Mouse (Mus musculus) MN1 (cell line): ENCODE results near the gene Pdgfc.

Experiments used
- DNase-seq: peaks from one replicate; pipeline ENCODE4 v3.0.0-alpha.2; 2016; ENCODE audit warnings: low spot score

Pdgfc gene

DNA sequence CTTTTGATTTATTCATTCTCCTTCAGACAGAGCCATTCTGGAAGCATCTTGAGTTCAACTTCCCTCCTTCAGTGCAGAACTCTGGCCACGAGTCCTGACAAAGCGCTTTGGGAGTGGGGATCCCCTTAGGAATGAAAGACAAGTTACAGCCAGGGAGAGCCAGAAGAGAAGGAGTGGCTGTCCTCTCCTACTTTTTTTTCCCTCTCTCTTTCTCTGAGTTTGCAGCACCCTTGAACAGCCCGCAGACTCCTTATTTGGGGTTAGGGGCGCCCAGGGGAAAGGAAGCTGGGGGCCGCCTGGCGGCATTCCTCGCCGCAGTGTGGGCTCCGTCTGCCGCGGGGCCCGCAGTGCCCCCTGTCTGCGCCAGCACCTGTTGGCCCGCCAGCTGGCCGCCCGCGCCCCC is at the start of gene Pdgfc:
Gene Pdgfc (plus strand): TSS at position 266 of the 403 bp plus-strand sequence.
- no peak for DNase-seq

DNA sequence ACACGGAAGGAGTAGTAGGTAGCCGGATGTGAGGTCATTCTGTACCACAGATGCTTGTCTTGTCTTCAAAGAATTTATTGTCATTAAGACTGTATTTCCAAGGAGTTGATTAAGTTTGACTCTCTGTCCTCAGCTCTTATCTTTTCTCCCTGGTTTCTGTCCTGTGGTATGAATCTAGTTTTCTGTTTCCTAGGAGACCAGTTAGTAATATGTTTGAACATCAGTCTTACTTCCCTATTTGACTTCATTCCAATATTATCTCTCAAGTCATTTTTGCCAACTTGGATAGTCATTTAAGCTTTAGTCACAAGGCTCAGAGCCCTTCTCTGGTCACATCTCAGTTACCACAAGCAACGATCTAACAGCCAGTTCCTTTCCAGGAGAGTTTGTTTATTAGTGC is 27.0 kb upstream of the Pdgfc start:
- no peak for DNase-seq

DNA sequence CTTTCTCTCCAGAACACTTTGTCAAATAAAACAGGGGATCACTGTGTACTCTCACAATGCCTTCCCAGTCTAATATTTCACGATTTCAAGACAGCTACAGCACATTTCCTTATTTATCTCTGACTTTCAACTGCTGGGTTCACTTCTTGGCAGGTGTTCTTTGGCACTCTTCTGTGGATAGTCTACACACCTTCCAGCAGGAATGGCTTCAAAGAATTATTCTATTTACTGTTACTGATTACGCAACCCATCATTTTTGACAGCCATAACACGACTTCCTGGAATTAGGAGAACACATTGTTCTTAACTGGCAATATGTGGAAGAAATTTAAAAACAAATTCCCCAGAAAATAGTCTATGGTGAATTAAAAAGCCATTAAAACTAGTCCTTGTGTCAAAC is 26.3 kb upstream of the Pdgfc start:
- DNase-seq, result no peak

DNA sequence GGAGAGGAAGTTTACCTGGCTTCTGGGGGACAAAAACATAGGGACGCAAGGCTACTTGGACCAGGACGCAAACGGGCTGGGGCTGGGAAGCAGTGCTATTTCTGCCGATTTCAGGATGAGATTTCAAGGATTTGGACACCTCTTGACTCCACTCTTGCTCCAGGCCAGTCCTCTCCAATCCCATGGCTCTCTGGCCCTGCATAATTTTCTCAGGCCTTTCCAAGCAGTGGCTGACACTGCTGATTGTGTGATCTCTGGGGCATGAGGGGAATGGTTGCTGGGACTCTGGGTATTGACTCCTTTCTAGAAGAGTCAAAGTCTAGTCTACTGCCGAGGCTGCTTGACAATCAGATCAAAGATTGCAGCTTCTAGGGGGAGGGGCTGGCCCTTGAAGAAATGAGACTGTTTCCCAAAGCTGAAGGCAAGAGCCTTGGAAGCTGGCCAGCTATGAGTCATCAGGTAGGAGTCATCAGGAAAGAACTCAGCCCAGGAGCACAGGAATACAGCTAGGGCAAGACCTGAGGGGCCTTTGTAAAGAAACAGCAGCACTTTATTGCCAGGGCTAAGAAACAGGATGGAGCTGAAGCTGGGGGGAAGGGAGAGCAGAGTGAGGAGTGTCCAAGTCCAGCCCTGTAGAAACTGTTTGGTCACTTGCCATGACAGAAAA is 18.7 kb upstream of the Pdgfc start:
- peak; percentile 84 for DNase-seq

DNA sequence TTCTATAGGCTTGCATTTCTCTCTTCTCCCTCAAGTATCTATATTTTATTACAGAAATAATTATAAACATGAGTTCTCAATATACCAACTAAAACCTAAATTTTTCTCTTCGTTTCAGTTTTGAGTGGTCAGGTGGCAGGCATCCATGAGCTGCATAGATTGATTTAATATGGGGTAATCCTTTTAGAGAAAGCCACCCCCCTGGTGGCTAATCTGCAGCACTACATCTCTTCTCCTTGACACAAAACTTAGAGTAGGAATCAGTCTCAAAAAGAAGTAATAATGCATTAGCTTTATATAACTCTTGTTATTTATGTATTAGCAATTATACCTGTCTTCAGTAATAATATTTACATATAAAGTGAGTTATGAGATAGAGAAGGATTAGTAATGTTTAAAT is 16.2 kb upstream of the Pdgfc start:
- no peak for DNase-seq

DNA sequence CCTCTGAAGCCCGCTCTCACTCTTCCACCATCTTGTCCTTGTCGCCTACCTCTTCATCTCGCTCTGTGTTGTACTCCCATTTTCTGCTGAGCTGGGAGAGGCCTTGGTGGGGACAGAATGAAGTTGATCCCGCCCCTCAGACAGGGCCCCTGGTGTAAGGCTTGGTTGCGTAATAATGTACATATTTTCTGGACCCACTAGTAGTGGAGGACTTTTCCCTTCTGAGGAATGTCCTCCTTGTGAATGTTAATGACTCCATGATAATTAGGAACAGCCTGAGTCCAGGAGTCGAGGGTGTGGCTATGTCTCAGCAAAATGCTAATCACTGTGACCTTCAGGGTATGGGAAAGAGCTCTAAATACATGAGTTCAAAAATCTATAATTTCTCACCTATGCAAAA is 14.4 kb upstream of the Pdgfc start:
- no peak for DNase-seq

DNA sequence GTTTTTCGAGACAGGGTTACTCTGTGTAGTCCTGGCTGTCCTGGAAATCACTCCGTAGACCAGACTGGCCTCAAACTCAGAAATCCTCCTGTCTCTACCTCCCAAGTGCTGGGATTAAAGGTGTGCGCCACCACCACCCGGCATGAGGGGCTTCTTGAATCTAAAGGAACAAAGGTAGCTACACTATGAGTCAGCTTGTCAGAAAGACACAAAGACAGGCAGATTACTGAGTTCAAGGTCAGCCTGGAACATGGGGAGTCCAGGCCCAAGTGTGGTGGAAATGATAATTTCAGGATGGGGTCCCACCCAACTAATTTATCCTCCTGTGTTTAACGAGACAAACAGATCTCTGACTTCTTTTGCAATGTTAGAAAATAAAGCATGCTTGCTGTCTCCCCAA is 13.9 kb upstream of the Pdgfc start:
- DNase-seq, result no peak

DNA sequence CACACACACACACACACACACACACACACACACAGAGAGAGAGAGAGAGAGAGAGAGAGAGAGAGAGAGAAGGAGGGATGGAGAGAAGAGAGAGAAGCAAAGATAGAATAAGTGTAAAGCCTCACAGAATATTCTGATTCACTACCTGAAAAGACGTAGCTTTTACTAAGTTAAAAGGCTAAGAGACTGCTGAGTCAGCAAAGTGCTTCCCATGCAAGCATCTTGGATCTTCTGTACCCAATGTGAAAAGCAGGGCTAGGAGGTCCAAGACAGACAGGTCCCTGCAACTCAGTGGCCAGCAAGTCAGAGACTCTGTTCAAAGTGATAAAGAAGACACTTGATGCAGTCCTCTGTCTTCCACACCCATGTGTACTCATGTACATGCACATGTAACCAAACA is 13.4 kb upstream of the Pdgfc start:
- DNase-seq, result no peak

DNA sequence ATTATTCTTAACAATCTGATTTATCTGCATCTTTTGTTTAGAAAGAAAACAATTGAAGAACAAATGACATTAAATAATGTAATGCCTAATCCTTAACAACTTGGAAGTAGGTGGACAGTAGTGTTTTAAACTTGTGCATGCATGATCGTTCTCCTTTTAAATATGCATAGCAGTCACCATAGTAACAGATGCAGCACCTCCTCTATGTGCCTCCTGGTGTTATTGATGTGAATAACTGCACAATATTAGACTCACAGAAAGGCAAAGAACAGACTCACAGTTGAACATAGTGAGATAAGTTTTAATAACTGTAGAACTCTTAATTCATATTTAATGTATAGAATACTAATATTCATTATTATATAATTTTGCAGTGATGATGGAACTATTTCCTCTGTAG is 12.6 kb upstream of the Pdgfc start:
- DNase-seq, result no peak

DNA sequence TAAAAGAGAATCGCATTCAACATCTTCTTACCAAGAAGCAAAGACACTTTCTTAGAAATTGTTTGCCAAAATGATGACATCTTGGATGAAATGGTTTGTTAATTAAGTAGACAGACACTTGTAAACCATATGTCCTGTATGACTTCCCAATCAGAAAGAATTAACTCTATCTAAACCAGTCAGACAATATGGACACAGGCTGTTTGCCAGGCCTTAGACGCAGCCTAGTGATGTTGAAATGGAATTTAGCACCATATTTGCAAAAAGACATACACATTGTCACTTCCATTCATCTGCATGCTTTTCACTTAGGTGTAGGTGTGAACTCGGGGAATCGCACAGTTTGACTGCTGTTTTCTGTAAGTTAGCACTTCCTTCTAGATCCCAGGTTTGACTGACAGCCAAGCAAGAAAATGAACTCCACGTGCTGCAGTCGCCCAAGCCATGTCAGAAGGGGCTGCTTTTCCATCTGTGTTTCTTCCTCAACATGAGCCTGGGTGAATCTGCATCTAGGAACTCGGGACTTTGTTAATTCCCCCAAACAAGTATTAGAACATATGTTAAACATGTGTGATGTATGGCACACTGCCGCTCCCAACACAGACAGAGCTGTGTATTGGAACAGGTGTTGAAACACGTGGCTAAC is 10.5 kb upstream of the Pdgfc start:
- no peak for DNase-seq

DNA sequence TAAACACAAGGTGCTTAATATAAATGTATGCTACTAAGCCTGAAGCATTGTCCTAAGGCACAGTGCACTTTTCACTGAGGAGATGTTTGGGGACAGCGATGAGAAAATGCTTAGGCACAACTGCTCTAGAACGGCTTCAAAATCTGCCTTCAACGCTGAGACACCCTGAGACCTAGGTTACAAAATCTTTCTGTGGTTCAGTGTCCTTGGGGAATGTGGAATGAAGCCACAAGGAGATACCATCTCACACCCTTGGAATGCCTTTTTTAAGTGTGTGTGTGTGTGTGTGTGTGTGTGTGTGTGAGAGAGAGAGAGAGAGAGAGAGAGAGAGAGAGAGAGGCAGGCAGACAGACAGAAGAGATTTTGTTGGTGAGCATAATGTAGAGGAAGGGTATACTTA is 7.9 kb upstream of the Pdgfc start:
- no peak for DNase-seq

DNA sequence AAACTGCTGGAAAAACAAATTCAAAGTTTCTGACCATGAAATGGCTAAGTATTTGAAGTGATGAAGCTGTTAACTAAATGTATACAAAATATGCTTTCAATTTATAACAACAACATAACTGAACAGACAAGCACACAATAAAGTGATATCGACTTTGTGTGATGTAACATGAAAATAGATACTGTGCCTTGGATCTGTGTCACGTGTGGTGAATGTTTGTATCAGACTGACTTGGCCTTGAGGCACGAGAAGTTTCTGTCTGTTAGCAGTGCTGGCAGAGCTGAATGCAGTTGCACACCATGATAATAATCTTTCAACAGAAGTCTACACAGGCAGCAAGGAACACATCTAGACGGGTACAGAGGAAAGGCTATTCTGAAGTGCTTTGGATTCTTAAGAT is 6.9 kb upstream of the Pdgfc start:
- no peak for DNase-seq

DNA sequence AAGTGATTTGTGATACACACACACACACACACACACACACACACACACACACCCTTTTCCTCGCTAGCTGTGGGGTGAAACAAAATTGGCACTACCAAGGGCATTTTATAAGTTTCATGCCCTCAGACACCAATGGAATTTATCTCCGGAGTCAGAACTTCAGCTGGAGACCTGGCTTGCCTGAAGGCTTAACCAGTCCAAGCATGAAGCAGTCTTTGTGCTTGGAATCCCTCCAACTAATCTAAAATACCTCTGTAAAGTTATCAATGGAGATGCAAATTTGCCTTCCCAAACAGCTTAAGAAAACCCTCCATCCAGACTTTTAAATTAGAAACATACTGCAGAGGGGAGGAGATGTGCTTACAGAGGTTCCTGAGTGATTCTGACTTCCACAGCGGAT is 6.3 kb upstream of the Pdgfc start:
- no peak for DNase-seq

DNA sequence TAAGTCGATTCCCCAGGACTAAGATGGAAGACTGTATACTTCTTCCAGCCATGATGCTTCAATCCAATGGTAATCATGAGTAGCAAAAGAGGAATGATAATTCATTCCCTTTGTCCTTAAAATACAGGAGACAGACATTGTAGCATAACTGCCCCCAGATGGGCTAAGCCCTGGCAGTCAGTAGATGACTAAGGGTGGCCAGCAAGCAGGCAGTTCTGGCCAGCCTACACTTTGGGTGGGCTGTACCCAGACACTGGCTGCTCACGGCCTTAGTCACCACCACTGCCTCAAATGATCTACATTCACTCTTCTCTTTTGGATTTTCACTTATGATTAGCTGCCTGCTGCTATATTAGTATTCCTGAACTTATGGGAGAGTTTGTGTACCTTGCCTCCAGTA is 5.9 kb upstream of the Pdgfc start:
- DNase-seq, result no peak

DNA sequence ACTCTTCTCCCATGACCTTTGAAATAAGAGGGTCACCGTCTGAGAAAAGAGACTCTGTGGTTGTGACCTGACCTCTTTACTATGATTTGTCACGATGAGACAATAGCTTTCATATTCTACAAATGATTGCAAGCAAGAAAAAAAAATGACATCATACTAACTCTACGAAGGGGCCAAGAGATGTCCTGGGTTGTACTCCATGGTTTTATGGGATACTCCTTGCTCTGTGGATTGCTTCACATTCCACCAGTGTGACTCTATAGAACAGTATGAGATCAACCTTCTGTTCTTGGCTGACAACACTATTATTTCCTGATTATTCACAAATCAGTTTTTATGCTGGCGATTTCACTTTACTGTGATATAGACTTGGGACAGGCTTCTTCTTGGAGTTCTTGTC is 4.2 kb upstream of the Pdgfc start:
- no peak for DNase-seq

DNA sequence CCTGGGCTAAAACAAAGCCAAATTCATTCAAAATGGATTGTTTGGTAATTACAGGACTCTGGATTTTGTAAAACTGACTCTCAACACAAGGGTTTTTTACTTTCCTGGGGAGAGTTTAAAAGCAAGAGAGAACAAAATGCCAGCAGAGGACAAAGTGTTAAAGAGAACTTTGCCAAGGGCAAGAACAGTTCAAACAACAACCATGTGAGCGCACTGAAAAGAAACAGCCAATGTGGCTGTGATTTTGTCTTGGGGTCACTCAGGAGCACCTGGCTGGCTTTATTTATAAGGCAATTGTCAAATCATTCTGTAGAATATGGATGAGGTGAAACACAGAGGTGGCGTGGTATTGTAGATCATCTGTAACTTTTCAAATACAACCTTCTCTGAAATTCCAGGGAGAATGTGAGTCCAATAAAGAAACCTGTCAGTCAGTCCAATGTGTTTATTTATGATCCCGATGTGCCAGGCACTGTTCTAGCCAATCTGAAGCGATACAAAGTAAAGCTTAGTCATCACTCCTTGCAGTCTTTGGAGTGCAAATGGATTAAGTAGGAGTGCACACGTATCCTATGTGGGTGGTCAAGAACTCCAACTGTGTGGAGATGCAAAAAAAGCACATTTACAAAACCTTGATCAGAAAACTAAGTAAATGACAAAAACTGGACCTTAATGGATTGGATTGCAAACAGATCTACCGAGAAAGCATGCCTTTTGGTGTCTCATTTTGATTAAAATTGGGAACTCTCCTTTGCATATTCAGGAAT is 1.7 kb upstream of the Pdgfc start:
- no peak for DNase-seq

DNA sequence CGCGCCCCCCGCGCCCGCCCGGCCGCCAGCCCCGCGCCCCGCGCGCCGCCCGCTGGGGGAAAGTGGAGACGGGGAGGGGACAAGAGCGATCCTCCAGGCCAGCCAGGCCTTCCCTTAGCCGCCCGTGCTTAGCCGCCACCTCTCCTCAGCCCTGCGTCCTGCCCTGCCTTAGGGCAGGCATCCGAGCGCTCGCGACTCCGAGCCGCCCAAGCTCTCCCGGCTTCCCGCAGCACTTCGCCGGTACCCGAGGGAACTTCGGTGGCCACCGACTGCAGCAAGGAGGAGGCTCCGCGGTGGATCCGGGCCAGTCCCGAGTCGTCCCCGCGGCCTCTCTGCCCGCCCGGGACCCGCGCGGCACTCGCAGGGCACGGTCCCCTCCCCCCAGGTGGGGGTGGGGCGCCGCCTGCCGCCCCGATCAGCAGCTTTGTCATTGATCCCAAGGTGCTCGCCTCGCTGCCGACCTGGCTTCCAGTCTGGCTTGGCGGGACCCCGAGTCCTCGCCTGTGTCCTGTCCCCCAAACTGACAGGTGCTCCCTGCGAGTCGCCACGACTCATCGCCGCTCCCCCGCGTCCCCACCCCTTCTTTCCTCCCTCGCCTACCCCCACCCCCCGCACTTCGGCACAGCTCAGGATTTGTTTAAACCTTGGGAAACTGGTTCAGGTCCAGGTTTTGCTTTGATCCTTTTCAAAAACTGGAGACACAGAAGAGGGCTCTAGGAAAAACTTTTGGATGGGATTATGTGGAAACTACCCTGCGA is 517 bp downstream of the Pdgfc start:
- DNase-seq, result peak; percentile 30

DNA sequence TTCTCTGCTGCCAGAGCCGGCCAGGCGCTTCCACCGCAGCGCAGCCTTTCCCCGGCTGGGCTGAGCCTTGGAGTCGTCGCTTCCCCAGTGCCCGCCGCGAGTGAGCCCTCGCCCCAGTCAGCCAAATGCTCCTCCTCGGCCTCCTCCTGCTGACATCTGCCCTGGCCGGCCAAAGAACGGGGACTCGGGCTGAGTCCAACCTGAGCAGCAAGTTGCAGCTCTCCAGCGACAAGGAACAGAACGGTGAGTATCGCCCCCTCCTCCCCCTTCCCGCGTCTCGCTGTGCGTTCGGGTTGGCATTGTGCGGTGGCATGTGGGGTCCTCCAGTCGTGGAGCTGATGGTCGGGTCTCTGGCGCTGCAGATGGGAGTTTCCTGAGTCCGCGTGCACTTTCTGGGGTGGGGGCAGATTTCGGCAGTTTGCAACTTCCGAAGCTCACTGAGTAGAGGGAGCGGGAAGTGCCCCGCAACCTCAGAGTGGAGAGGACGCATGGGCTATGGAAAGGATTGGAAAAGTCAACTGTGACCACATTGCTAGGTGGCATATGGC is 1.2 kb downstream of the Pdgfc start:
- no peak for DNase-seq

DNA sequence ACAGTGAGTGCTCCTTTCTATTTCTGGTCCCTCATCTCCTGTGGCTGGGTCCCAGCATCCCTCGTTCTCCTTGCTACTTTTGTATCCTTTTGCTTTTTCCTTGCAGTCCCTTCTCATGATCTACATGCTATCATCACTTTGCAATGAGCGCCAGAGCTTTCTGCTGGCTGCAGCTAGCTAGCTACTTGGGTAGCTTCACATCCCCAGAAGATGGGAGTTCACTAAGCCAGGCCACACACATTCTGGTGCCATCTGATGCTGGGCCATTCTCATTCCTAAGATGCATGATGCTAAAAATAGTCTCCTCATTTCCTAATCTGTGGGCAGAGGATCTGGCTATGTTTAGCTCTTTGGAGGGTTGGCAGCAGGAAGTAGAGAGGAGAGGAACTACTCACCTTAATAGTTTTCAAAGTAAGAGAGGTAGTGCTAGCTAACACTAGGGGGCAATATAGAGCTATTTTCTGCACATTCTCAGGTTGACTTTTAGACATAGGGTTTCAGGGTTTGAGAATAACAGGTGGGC is 3.0 kb downstream of the Pdgfc start:
- DNase-seq, result peak; percentile 31

DNA sequence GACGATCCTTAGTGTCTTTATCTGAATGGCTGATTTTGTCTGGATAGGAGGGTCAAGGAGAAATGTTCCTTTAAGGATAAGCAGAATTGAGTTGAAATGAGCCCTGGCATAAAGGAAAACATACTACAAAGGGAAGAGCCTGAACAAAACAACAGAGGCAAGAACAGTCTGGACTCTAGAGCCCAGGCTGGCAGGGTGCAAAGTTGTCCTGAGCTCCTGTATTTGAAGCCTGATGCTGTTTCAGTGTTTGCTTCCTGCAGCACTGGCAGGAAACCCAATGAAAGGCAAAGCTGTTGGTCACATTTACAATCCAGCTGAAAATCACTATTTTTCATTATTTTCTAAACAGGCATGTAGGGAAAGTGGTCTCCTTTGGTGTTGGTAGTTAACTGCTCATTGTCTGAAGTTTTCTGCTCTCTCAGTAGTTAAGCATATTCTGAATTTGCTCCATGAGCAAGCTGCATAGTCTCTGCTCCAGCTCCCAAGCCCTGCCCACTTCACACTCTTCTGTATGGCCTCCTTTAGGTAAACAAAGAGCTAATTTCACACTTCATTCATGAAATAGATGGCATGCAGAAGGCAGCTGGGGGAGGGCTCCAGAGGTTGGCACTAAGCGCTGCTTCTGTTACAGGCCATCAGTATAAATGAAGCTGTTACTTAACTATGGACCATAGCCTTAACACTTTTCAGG is 8.6 kb downstream of the Pdgfc start:
- no peak for DNase-seq

DNA sequence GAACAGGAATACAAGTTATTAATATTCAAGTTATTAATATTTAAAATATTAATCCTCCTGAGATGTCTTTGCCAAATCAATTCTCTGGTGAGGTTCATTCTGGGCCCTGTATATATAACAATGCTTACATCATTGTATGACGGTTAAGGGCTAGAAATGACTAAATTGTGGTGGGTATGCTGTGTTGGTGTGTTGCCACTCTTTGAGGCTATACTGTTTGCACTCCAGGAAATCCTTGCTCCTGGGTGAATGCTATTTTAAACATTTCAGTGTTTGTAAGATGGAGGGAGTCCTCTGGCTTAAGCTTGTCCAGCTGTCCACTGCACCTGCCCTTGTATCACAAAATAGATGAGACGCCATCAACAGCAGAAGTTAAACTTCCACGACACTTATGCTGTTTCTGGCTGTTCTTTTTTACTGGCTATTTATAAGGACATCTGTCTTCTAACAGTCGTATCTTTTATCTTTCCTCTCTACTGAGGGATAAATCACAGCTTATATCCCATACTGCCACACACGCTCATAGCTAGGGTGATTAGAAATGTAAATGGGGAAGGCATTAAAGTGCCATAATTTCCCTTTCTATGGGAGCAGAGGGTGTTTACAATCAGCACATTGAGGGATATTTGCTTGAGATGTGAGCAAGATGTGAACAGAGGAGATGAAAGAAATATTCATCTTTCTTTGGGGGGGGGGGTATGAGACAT is 9.3 kb downstream of the Pdgfc start:
- no peak for DNase-seq
